Mouse (Mus musculus): ENCODE measurements at regions not wholly inside any gene's neighbourhood (a gene's known extent, or its start where the extent isn't known, plus 50 kb on each side); places are given as distances from the start of the nearest gene placed in this dataset.

GRCm38 (mm10) chr1:88867138-88867537, 165.1 kb upstream of the Arl4c start:
- no peak for TF ChIP-seq CTCF (conservative IDR thresholded peaks at IDR 0.05)
- DNase-seq (ENCODE audit: low spot score in 2 of 2), result no peak
- Histone ChIP-seq H3K4me3 (no peak overlapping the region), H3K27ac (no peak overlapping the region)

- no peak overlapping the region for H3K27ac ChIP-seq
- no peak overlapping the region for H3K4me3 ChIP-seq
- DNase-seq (ENCODE audit: low spot score in 2 of 2), result no peak
- TF ChIP-seq CTCF (conservative IDR thresholded peaks at IDR 0.05), result no peak
Observed at GRCm38 (mm10) chr1:88869885-88870284, 167.9 kb upstream of the Arl4c start.

- no peak for DNase-seq (ENCODE audit: low spot score in 2 of 2)
- TF ChIP-seq CTCF (conservative IDR thresholded peaks at IDR 0.05), result no peak
- no peak overlapping the region for H3K27ac ChIP-seq
Observed at GRCm38 (mm10) chr1:88875356-88875755, 173.3 kb upstream of the Arl4c start.

GRCm38 (mm10) chr1:88877441-88877840, 175.4 kb upstream of the Arl4c start:
- Histone ChIP-seq H3K4me3 (no peak overlapping the region), H3K27ac (no peak overlapping the region)
- no peak for TF ChIP-seq CTCF (conservative IDR thresholded peaks at IDR 0.05)
- no peak for DNase-seq (ENCODE audit: low spot score in 2 of 2)

More at GRCm38 (mm10) chr1:88875356-88875755, 173.3 kb upstream of the Arl4c start:
- H3K4me3 ChIP-seq, result no peak overlapping the region

GRCm38 (mm10) chr1:88878831-88879230, 176.8 kb upstream of the Arl4c start:
- no peak overlapping the region for H3K27ac ChIP-seq
- no peak overlapping the region for H3K4me3 ChIP-seq
- TF ChIP-seq CTCF (conservative IDR thresholded peaks at IDR 0.05), result no peak
- DNase-seq (ENCODE audit: low spot score in 2 of 2), result no peak

GRCm38 (mm10) chr1:88879367-88879766, 177.3 kb upstream of the Arl4c start:
- no peak for TF ChIP-seq CTCF (conservative IDR thresholded peaks at IDR 0.05)
- H3K27ac ChIP-seq, result no peak overlapping the region
- H3K4me3 ChIP-seq, result no peak overlapping the region
- DNase-seq (ENCODE audit: low spot score in 2 of 2), result no peak

- no peak overlapping the region for H3K4me3 ChIP-seq
- no peak for DNase-seq (ENCODE audit: low spot score in 2 of 2)
- H3K27ac ChIP-seq, result no peak overlapping the region
- TF ChIP-seq CTCF (conservative IDR thresholded peaks at IDR 0.05), result no peak
Observed at GRCm38 (mm10) chr1:88891041-88891440, 179.2 kb upstream of the Sh3bp4 start.

GRCm38 (mm10) chr1:88902426-88902825, 167.8 kb upstream of the Sh3bp4 start:
- no peak for DNase-seq (ENCODE audit: low spot score in 2 of 2)
- H3K4me3 ChIP-seq, result no peak overlapping the region

GRCm38 (mm10) chr1:88907766-88908463, 162.3 kb upstream of the Sh3bp4 start:
- H3K4me3 ChIP-seq, result no peak overlapping the region
- H3K27ac ChIP-seq, result no peak overlapping the region
- DNase-seq (ENCODE audit: low spot score in 2 of 2), result no peak
- TF ChIP-seq CTCF (conservative IDR thresholded peaks at IDR 0.05), result no peak

More at GRCm38 (mm10) chr1:88902426-88902825, 167.8 kb upstream of the Sh3bp4 start:
- TF ChIP-seq CTCF (conservative IDR thresholded peaks at IDR 0.05), result no peak
- H3K27ac ChIP-seq, result no peak overlapping the region

- Histone ChIP-seq H3K4me3 (no peak overlapping the region), H3K27ac (no peak overlapping the region)
- no peak for DNase-seq (ENCODE audit: low spot score in 2 of 2)
- no peak for TF ChIP-seq CTCF (conservative IDR thresholded peaks at IDR 0.05)
Observed at GRCm38 (mm10) chr1:88908683-88909082, 161.5 kb upstream of the Sh3bp4 start.

GRCm38 (mm10) chr1:88909314-88909713, 160.9 kb upstream of the Sh3bp4 start:
- Histone ChIP-seq H3K4me3 (no peak overlapping the region), H3K27ac (no peak overlapping the region)
- no peak for TF ChIP-seq CTCF (conservative IDR thresholded peaks at IDR 0.05)
- DNase-seq (ENCODE audit: low spot score in 2 of 2), result no peak

- Histone ChIP-seq H3K27ac (no peak overlapping the region), H3K4me3 (no peak overlapping the region)
- no peak for DNase-seq (ENCODE audit: low spot score in 2 of 2)
- TF ChIP-seq CTCF (conservative IDR thresholded peaks at IDR 0.05), result no peak
Observed at GRCm38 (mm10) chr1:88909864-88910573, 160.2 kb upstream of the Sh3bp4 start.

GRCm38 (mm10) chr1:88911724-88912123, 158.5 kb upstream of the Sh3bp4 start:
- no peak for DNase-seq (ENCODE audit: low spot score in 2 of 2)
- no peak for TF ChIP-seq CTCF (conservative IDR thresholded peaks at IDR 0.05)
- Histone ChIP-seq H3K27ac (no peak overlapping the region), H3K4me3 (no peak overlapping the region)
